Comparison of ENCODE assay signal across 8 mouse cellular contexts in genomic region chr17:25941511-25942241, GRCm38 (mm10). TPM values are rescaled to one million over a fixed set of nuclear protein-coding genes. Genes with fewer than 3 reads are reported as not detected.
DNase-seq lines count a peak whose midpoint lies in the region; ATAC-seq and TF ChIP-seq lines count a peak whose summit lies in the region.

No protein-coding gene starts in this region.

- no peak for TF ChIP-seq CTCF in hindbrain, postnatal 0 days (IDR thresholded peaks at IDR 0.05; ENCODE audit: low read depth)

- H3K27ac ChIP-seq in hindbrain, postnatal 0 days, result peak overlapping the region; percentile 91
- H3K27ac ChIP-seq in limb, embryonic 10.5 days, result peak overlapping the region; percentile 97
- peak overlapping the region; percentile 87 for H3K27ac ChIP-seq in midbrain, embryonic 12.5 days (replicated peaks)

- no peaks in the 10 kb centered on the region for H3K27me3 ChIP-seq in hindbrain, postnatal 0 days (ENCODE audit: insufficient read depth, low read length)
- H3K27me3 ChIP-seq in limb, embryonic 10.5 days (ENCODE audit: low read depth, poor library complexity, severe bottlenecking), result no peaks in the 10 kb centered on the region
- peaks cover 4% of the 10 kb centered on the region; the same call in 1 of the 2 replicates for H3K27me3 ChIP-seq in midbrain, embryonic 12.5 days

- H3K4me1 ChIP-seq in hindbrain, postnatal 0 days (ENCODE audit: insufficient read depth, low read length), result peaks cover 5% of the 10 kb centered on the region
- peaks cover 43% of the 10 kb centered on the region for H3K4me1 ChIP-seq in limb, embryonic 10.5 days
- H3K4me1 ChIP-seq in midbrain, embryonic 12.5 days, result peaks cover 8% of the 10 kb centered on the region

- H3K9ac ChIP-seq in hindbrain, postnatal 0 days (replicated peaks; ENCODE audit: low read length), result peak overlapping the region; percentile 98
- peak overlapping the region; percentile 89 for H3K9ac ChIP-seq in midbrain, embryonic 12.5 days (replicated peaks)

- DNase-seq in WW6 (ENCODE audit: low read depth, low spot score), result peak; percentile 33
- peak; percentile 91 to 93 for DNase-seq in cerebellum, postnatal 14 days
- peak; percentile 36 to 57 for DNase-seq in gastrocnemius, adult 8-10 months (ENCODE audit: low spot score in 2 of 2)
- peak; percentile 84 for DNase-seq in hindbrain, postnatal 0 days (ENCODE audit: low spot score)
- peak; percentile 87 for DNase-seq in limb, embryonic 10.5 days (ENCODE audit: low spot score)
- peak; percentile 58 for DNase-seq in skeletal muscle tissue, adult 2 months (ENCODE audit: low read depth, low spot score)
- DNase-seq in c-Kit-positive CD71-positive TER-119-positive erythroid progenitor cells, embryonic 14.5 days (ENCODE audit: low spot score), result no peak

- 3% methylated on average over 52 of the region's 54 CpGs for WGBS in hindbrain, postnatal 0 days
- 4% methylated on average over 54 of the region's 54 CpGs for WGBS in limb, embryonic 10.5 days
- WGBS in midbrain, embryonic 12.5 days, result 3% methylated on average over 54 of the region's 54 CpGs

- ATAC-seq in hindbrain, postnatal 0 days, result peak; percentile 83
- peak; percentile 63 for ATAC-seq in midbrain, embryonic 12.5 days (ENCODE audit: low FRiP score, low read depth)

- H3K4me3 ChIP-seq in hindbrain, postnatal 0 days (ENCODE audit: low read length), result peak overlapping the region; percentile 70
- H3K4me3 ChIP-seq in limb, embryonic 10.5 days, result peak overlapping the region; percentile 90
- H3K4me3 ChIP-seq in midbrain, embryonic 12.5 days, result peak overlapping the region; percentile 81

- H3K36me3 ChIP-seq in hindbrain, postnatal 0 days (ENCODE audit: insufficient read depth, low read length), result peaks cover 3% of the 10 kb centered on the region; the same call in 1 of the 2 replicates
- H3K36me3 ChIP-seq in limb, embryonic 10.5 days, result peaks cover 24% of the 10 kb centered on the region
- peaks cover 5% of the 10 kb centered on the region for H3K36me3 ChIP-seq in midbrain, embryonic 12.5 days

- H3K4me2 ChIP-seq in hindbrain, postnatal 0 days (ENCODE audit: low read depth, low read length), result peak overlapping the region; percentile 86
- peak overlapping the region; percentile 68 for H3K4me2 ChIP-seq in midbrain, embryonic 12.5 days (replicated peaks)

- H3K9me3 ChIP-seq in hindbrain, postnatal 0 days (ENCODE audit: low read length), result no peaks in the 10 kb centered on the region
- H3K9me3 ChIP-seq in limb, embryonic 10.5 days (replicated peaks), result no peaks in the 10 kb centered on the region
- no peaks in the 10 kb centered on the region for H3K9me3 ChIP-seq in midbrain, embryonic 12.5 days

RNA-seq across cellular contexts. Expression of gene Pigq, which starts 3.1 kb away (rescaled TPM):
- total RNA-seq in gastrocnemius, adult 8-10 months (2022), result 10 to 100 TPM; 18.1 to 21.0 (median 18.8) TPM
- total RNA-seq in hindbrain, postnatal 0 days (2014; rRNA removed), result 90.6 and 99.7 TPM in 2 replicates
- 69.7 and 76.3 TPM in 2 replicates for polyA plus RNA-seq in hindbrain, postnatal 0 days (2015; fragmentation: Nextera tagmentation; extraction: Ambion mirVana)
- polyA plus RNA-seq in limb, embryonic 10.5 days (2016; fragmentation: Nextera tagmentation; extraction: Ambion mirVana), result 65.2 and 72.1 TPM in 2 replicates
- polyA plus RNA-seq in midbrain, embryonic 12.5 days (2016; fragmentation: Nextera tagmentation; extraction: Ambion mirVana), result 54.1 and 54.5 TPM in 2 replicates

RNA-seq across cellular contexts. Expression of gene Nhlrc4, which starts 3.1 kb away (rescaled TPM):
- total RNA-seq in gastrocnemius, adult 8-10 months (2022), result not detected
- 0.61 and 0.68 TPM in 2 replicates for total RNA-seq in hindbrain, postnatal 0 days (2014; rRNA removed)
- polyA plus RNA-seq in hindbrain, postnatal 0 days (2015; fragmentation: Nextera tagmentation; extraction: Ambion mirVana), result 0.30 and 0.72 TPM in 2 replicates
- 0.10 and 0.18 TPM in 2 replicates for polyA plus RNA-seq in limb, embryonic 10.5 days (2016; fragmentation: Nextera tagmentation; extraction: Ambion mirVana)
- polyA plus RNA-seq in midbrain, embryonic 12.5 days (2016; fragmentation: Nextera tagmentation; extraction: Ambion mirVana), result 0.26 and 0.61 TPM in 2 replicates

RNA-seq across cellular contexts. Expression of gene A930017K11Rik, which starts 10.7 kb away (rescaled TPM):
- not detected for total RNA-seq in gastrocnemius, adult 8-10 months (2022)
- 5.6 and 7.2 TPM in 2 replicates for total RNA-seq in hindbrain, postnatal 0 days (2014; rRNA removed)
- polyA plus RNA-seq in hindbrain, postnatal 0 days (2015; fragmentation: Nextera tagmentation; extraction: Ambion mirVana), result 4.4 and 5.0 TPM in 2 replicates
- polyA plus RNA-seq in limb, embryonic 10.5 days (2016; fragmentation: Nextera tagmentation; extraction: Ambion mirVana), result 0.08 and 0.20 TPM in 2 replicates
- 0.13 and 0.14 TPM in 2 replicates for polyA plus RNA-seq in midbrain, embryonic 12.5 days (2016; fragmentation: Nextera tagmentation; extraction: Ambion mirVana)

RNA-seq across cellular contexts. Expression of gene Rab40c, which starts 22.1 kb away (rescaled TPM):
- 10 to 100 TPM in 3 of 4 experiments, 1 to 10 TPM in 1; 7.9 to 13.3 (median 12.7) TPM for total RNA-seq in gastrocnemius, adult 8-10 months (2022)
- 33.2 and 39.1 TPM in 2 replicates for total RNA-seq in hindbrain, postnatal 0 days (2014; rRNA removed)
- 34.7 and 35.3 TPM in 2 replicates for polyA plus RNA-seq in hindbrain, postnatal 0 days (2015; fragmentation: Nextera tagmentation; extraction: Ambion mirVana)
- 37.5 and 37.9 TPM in 2 replicates for polyA plus RNA-seq in limb, embryonic 10.5 days (2016; fragmentation: Nextera tagmentation; extraction: Ambion mirVana)
- 38.0 and 38.8 TPM in 2 replicates for polyA plus RNA-seq in midbrain, embryonic 12.5 days (2016; fragmentation: Nextera tagmentation; extraction: Ambion mirVana)

RNA-seq across cellular contexts. Expression of gene Capn15, which starts 43.9 kb away (rescaled TPM):
- total RNA-seq in gastrocnemius, adult 8-10 months (2022), result 1 to 10 TPM; 2.9 to 5.0 (median 4.1) TPM
- 35.1 and 41.4 TPM in 2 replicates for total RNA-seq in hindbrain, postnatal 0 days (2014; rRNA removed)
- polyA plus RNA-seq in hindbrain, postnatal 0 days (2015; fragmentation: Nextera tagmentation; extraction: Ambion mirVana), result 19.0 and 20.1 TPM in 2 replicates
- 38.7 and 38.9 TPM in 2 replicates for polyA plus RNA-seq in limb, embryonic 10.5 days (2016; fragmentation: Nextera tagmentation; extraction: Ambion mirVana)
- 30.4 and 30.6 TPM in 2 replicates for polyA plus RNA-seq in midbrain, embryonic 12.5 days (2016; fragmentation: Nextera tagmentation; extraction: Ambion mirVana)
